Mouse (Mus musculus): ENCODE measurements at regions not wholly inside any gene's neighbourhood (a gene's known extent, or its start where the extent isn't known, plus 50 kb on each side); places are given as distances from the start of the nearest gene placed in this dataset.

GRCm38 (mm10) chr2:50737706-50738105 lies 411.2 kb downstream of the Rnd3 start:
- no peak for TF ChIP-seq POLR2A (IDR thresholded peaks at IDR 0.05; ENCODE audit: insufficient read length, low read depth)
- no peak for TF ChIP-seq POLR2AphosphoS2 (IDR thresholded peaks at IDR 0.05; ENCODE audit: insufficient read length, low read depth)
- no peak for TF ChIP-seq TCF3 (IDR thresholded peaks at IDR 0.05; ENCODE audit: insufficient read length, low read depth)
- TF ChIP-seq MAX (IDR thresholded peaks at IDR 0.05; ENCODE audit: low read depth): no peak

Measured in myocyte (in vitro differentiated cells).